Mouse (Mus musculus): Measurements from ENCODE around the gene Rassf2. TPM values are rescaled to one million over a fixed set of nuclear protein-coding genes. Genes with fewer than 3 reads are reported as not detected.

The Rassf2 gene
- polyA plus RNA-seq, 1 experiment: 111 TPM

- H3K4me1 ChIP-seq (replicated peaks; ENCODE audit: control insufficient read depth, insufficient read depth, low read length): peaks cover 7% of the 10 kb centered on the region; the same call in 1 of the 2 replicates
- no peaks in the 10 kb centered on the region for H3K27me3 ChIP-seq (ENCODE audit: control insufficient read depth, insufficient read depth, low read length)
- TF ChIP-seq CTCF (IDR thresholded peaks at IDR 0.05; ENCODE audit: borderline replicate concordance, control insufficient read depth, extremely low read depth, insufficient read depth, low read length, poor library complexity) (no peak), POLR2A (IDR thresholded peaks at IDR 0.05; ENCODE audit: control insufficient read depth, extremely low read depth, insufficient read depth, low read length, poor library complexity) (no peak)
- peaks cover 93% of the 10 kb centered on the region for H3K36me3 ChIP-seq (ENCODE audit: control insufficient read depth, insufficient read depth, low read length)
- H3K4me3 ChIP-seq (ENCODE audit: control insufficient read depth, insufficient read depth, low read length): no peak overlapping the region
- H3K27ac ChIP-seq (ENCODE audit: control insufficient read depth, insufficient read depth, low read length): no peak overlapping the region
- WGBS: 90% methylated on average over 9 of the region's 9 CpGs
- no peak for DNase-seq
Observed at GRCm38 (mm10) chr2:132004495-132005136, 25.4 kb downstream of the Rassf2 start.

DNA sequence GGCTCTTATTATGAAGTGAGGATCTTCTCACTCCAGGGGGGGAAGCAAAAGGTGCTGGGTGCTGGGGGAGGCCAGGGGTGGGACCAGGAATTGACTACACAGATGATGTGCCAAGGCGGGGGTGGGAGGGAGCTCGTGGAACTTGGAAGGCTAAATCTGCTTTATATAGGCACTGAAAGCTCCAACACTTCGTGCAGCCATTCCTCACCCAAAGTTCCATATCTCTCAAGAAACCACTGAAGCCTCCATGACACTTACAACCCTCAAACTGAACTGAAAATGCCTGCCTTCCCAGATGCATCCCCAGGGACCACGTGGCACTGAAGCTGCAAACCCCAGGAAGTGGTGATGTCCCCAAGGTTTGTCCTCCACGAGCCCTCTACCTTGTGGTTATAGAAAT is 26.1 kb downstream of the Rassf2 start:
- no peaks in the 10 kb centered on the region for H3K27me3 ChIP-seq (ENCODE audit: control insufficient read depth, insufficient read depth, low read length)
- peaks cover 7% of the 10 kb centered on the region; the same call in 1 of the 2 replicates for H3K4me1 ChIP-seq (replicated peaks; ENCODE audit: control insufficient read depth, insufficient read depth, low read length)
- peaks cover 86% of the 10 kb centered on the region for H3K36me3 ChIP-seq (ENCODE audit: control insufficient read depth, insufficient read depth, low read length)
- WGBS: 90% methylated on average over 5 of the region's 5 CpGs
- H3K4me3 ChIP-seq (ENCODE audit: control insufficient read depth, insufficient read depth, low read length): no peak overlapping the region
- H3K27ac ChIP-seq (ENCODE audit: control insufficient read depth, insufficient read depth, low read length): no peak overlapping the region
- TF ChIP-seq CTCF (IDR thresholded peaks at IDR 0.05; ENCODE audit: borderline replicate concordance, control insufficient read depth, extremely low read depth, insufficient read depth, low read length, poor library complexity) (no peak), POLR2A (IDR thresholded peaks at IDR 0.05; ENCODE audit: control insufficient read depth, extremely low read depth, insufficient read depth, low read length, poor library complexity) (no peak)
- DNase-seq: no peak

GRCm38 (mm10) chr2:132001696-132002334 is 28.2 kb downstream of the Rassf2 start:
- Histone ChIP-seq H3K36me3 (ENCODE audit: control insufficient read depth, insufficient read depth, low read length) (peaks cover 85% of the 10 kb centered on the region), H3K27ac (ENCODE audit: control insufficient read depth, insufficient read depth, low read length) (no peak overlapping the region), H3K4me1 (replicated peaks; ENCODE audit: control insufficient read depth, insufficient read depth, low read length) (peaks cover 7% of the 10 kb centered on the region; the same call in 1 of the 2 replicates), H3K27me3 (ENCODE audit: control insufficient read depth, insufficient read depth, low read length) (no peaks in the 10 kb centered on the region), H3K4me3 (ENCODE audit: control insufficient read depth, insufficient read depth, low read length) (no peak overlapping the region)
- WGBS: 96% methylated on average over 13 of the region's 13 CpGs
- TF ChIP-seq CTCF (IDR thresholded peaks at IDR 0.05; ENCODE audit: borderline replicate concordance, control insufficient read depth, extremely low read depth, insufficient read depth, low read length, poor library complexity): no peak
- TF ChIP-seq POLR2A (IDR thresholded peaks at IDR 0.05; ENCODE audit: control insufficient read depth, extremely low read depth, insufficient read depth, low read length, poor library complexity): no peak
- no peak for DNase-seq

DNA sequence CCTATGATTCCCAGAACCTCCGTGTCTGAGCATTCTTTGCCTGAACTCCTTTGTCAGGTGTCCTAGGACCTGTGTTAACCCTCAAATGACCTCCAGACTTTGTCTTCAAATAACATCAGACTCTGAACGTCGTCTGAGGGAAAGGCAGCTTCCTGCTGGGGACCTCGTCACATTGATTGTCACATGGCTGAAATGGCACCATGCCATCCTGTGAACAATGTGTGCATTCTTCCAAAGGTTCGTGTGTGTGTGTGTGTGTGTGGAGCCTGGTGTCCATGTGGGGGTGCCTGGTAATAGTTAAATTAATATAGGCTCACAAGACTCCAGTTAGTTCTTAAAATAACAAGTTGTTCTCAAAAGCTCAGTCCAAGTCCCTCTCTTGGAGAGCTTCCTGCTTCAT is 32.7 kb downstream of the Rassf2 start:
- WGBS: 65% methylated on average over 5 of the region's 5 CpGs
- Histone ChIP-seq H3K27ac (ENCODE audit: control insufficient read depth, insufficient read depth, low read length) (no peak overlapping the region), H3K36me3 (ENCODE audit: control insufficient read depth, insufficient read depth, low read length) (peaks cover 69% of the 10 kb centered on the region), H3K27me3 (ENCODE audit: control insufficient read depth, insufficient read depth, low read length) (no peaks in the 10 kb centered on the region), H3K4me3 (ENCODE audit: control insufficient read depth, insufficient read depth, low read length) (no peak overlapping the region), H3K4me1 (replicated peaks; ENCODE audit: control insufficient read depth, insufficient read depth, low read length) (peaks cover 11% of the 10 kb centered on the region)
- no peak for TF ChIP-seq CTCF (IDR thresholded peaks at IDR 0.05; ENCODE audit: borderline replicate concordance, control insufficient read depth, extremely low read depth, insufficient read depth, low read length, poor library complexity)
- no peak for TF ChIP-seq POLR2A (IDR thresholded peaks at IDR 0.05; ENCODE audit: control insufficient read depth, extremely low read depth, insufficient read depth, low read length, poor library complexity)
- DNase-seq: no peak

GRCm38 (mm10) chr2:131996369-131996768 is 33.7 kb downstream of the Rassf2 start:
- Histone ChIP-seq H3K27me3 (ENCODE audit: control insufficient read depth, insufficient read depth, low read length) (no peaks in the 10 kb centered on the region), H3K36me3 (ENCODE audit: control insufficient read depth, insufficient read depth, low read length) (peaks cover 60% of the 10 kb centered on the region), H3K4me1 (replicated peaks; ENCODE audit: control insufficient read depth, insufficient read depth, low read length) (peaks cover 16% of the 10 kb centered on the region), H3K4me3 (ENCODE audit: control insufficient read depth, insufficient read depth, low read length) (no peak overlapping the region), H3K27ac (ENCODE audit: control insufficient read depth, insufficient read depth, low read length) (no peak overlapping the region)
- WGBS: 91% methylated on average over 7 of the region's 7 CpGs
- TF ChIP-seq POLR2A (IDR thresholded peaks at IDR 0.05; ENCODE audit: control insufficient read depth, extremely low read depth, insufficient read depth, low read length, poor library complexity) (no peak), CTCF (IDR thresholded peaks at IDR 0.05; ENCODE audit: borderline replicate concordance, control insufficient read depth, extremely low read depth, insufficient read depth, low read length, poor library complexity) (no peak)
- DNase-seq: no peak

DNA sequence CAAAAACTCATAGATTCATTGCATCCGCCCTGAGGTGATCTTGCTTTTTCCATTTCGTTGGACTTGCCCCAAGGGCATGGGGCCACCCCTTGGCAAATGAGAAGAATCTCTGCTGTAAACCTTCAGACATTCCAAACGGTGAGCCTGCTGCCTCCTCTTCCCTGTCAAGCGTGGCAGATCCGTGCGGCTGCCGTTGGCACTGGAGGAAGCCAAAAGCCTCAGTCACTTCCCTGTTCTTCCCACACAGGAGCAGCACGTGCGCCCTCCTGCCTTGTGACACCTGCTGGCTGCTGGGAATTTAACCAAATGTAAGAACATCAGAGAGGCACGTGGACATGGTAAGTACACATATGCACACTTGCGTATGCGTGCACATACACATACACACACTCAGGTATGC is 34.3 kb downstream of the Rassf2 start:
- peaks cover 56% of the 10 kb centered on the region for H3K36me3 ChIP-seq (ENCODE audit: control insufficient read depth, insufficient read depth, low read length)
- no peaks in the 10 kb centered on the region for H3K27me3 ChIP-seq (ENCODE audit: control insufficient read depth, insufficient read depth, low read length)
- peaks cover 16% of the 10 kb centered on the region for H3K4me1 ChIP-seq (replicated peaks; ENCODE audit: control insufficient read depth, insufficient read depth, low read length)
- 68% methylated on average over 12 of the region's 12 CpGs for WGBS
- no peak overlapping the region for H3K27ac ChIP-seq (ENCODE audit: control insufficient read depth, insufficient read depth, low read length)
- no peak for TF ChIP-seq POLR2A (IDR thresholded peaks at IDR 0.05; ENCODE audit: control insufficient read depth, extremely low read depth, insufficient read depth, low read length, poor library complexity)
- TF ChIP-seq CTCF (IDR thresholded peaks at IDR 0.05; ENCODE audit: borderline replicate concordance, control insufficient read depth, extremely low read depth, insufficient read depth, low read length, poor library complexity): no peak
- H3K4me3 ChIP-seq (ENCODE audit: control insufficient read depth, insufficient read depth, low read length): no peak overlapping the region
- DNase-seq: no peak
